Mouse (Mus musculus) heart, embryonic 16.5 days (tissue): ENCODE results near the gene Vgf. TPM values are rescaled to one million over a fixed set of nuclear protein-coding genes. Genes with fewer than 3 reads are reported as not detected.

Source experiments
- ATAC-seq: fragments of 200-750 bp; cut with Nextera tagmentation; replicated peaks from 2 replicates; pipeline ENCODE4 v1.8.0; 2017; ENCODE audit warnings: moderate number of reproducible peaks; ENCODE audit not compliant: insufficient read depth, low FRiP score; ENCODE audit errors: extremely low read depth
- H3K27ac ChIP-seq: fragments of 300-500 bp; sonication (generic); 2 replicates; pipeline ENCODE4 v1.5.1; 2014; ENCODE audit warnings: mild to moderate bottlenecking, low read length, control low read depth, moderate library complexity
- H3K27me3 ChIP-seq: fragments of 300-500 bp; sonication (generic); 2 replicates; pipeline ENCODE4 v1.6.1; 2014; ENCODE audit warnings: low read length, mixed read lengths; ENCODE audit not compliant: control insufficient read depth, insufficient read depth
- H3K36me3 ChIP-seq: fragments of 300-500 bp; sonication (generic); 2 replicates; pipeline ENCODE4 v1.6.1; 2014; ENCODE audit not compliant: control insufficient read depth, insufficient read depth
- H3K4me1 ChIP-seq: fragments of 300-500 bp; sonication (generic); 2 replicates; pipeline ENCODE4 v1.6.1; 2014; ENCODE audit warnings: low read length, mixed read lengths; ENCODE audit not compliant: control insufficient read depth, insufficient read depth
- H3K4me2 ChIP-seq: fragments of 300-500 bp; sonication (generic); 2 replicates; pipeline ENCODE4 v1.6.1; 2014; ENCODE audit warnings: low read depth, mild to moderate bottlenecking, control low read depth, low read length
- H3K4me3 ChIP-seq: fragments of 300-500 bp; sonication (generic); 2 replicates; pipeline ENCODE4 v1.5.1; 2014; ENCODE audit warnings: mild to moderate bottlenecking, control low read depth, low read length
- H3K9ac ChIP-seq: fragments of 300-500 bp; sonication (generic); 2 replicates; pipeline ENCODE4 v1.6.1; 2014; ENCODE audit warnings: low read length, control low read depth
- H3K9me3 ChIP-seq: fragments of 300-500 bp; sonication (generic); replicated peaks from 2 replicates; pipeline ENCODE4 v1.6.1; 2016; ENCODE audit warnings: low read length; ENCODE audit not compliant: control insufficient read depth
- WGBS: fragments of 180-500 bp; shearing (Covaris S2); extraction: QIAGEN DNeasy Blood & Tissue Kit; methylation state at CpG from one replicate; pipeline ENCODE4 v1.1.7; 2014; 5-methylcytosine and 5-hydroxymethylcytosine counted together
- polyA plus RNA-seq: library from polyadenylated mRNA; unstranded; fragments of >200 nt; fragmentation: Nextera tagmentation; extraction: Ambion mirVana; gene quantifications from 2 replicates; pipeline ENCODE4 v1.2.1, GENCODE M21; 2015

Vgf gene
- polyA plus RNA-seq, 1 experiment from 2014 or later = not detected

DNA sequence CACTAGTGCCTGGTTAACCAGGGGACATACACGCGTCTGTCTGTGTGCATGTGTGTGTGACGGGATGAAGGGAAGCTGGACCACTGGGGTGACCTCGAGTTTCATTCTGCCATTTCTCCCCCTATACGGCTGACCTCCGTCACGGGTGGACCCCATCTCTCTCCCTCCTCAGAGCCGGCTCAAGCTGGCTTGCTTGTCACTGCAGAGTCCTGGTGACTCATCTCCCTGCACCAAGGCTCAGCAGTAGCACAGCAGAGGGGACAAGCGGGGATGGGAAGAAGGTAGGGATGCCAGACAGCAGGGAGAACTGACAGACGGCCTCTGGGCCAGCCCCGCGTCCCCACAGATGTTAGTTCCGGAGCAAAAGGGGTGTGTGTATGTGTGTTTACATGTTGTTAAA, 10.0 kb downstream of the Vgf start:
- Histone ChIP-seq H3K4me1 (peaks cover 15% of the 10 kb centered on the region), H3K27me3 (peaks cover 12% of the 10 kb centered on the region), H3K36me3 (peaks cover 21% of the 10 kb centered on the region), H3K27ac (no peak overlapping the region), H3K9ac (no peak overlapping the region), H3K4me3 (no peak overlapping the region), H3K9me3 (no peaks in the 10 kb centered on the region), H3K4me2 (no peak overlapping the region)
- 82% methylated on average over 13 of the region's 13 CpGs for WGBS
- ATAC-seq = no peak

- ATAC-seq = no peak
- H3K4me2 ChIP-seq = no peak overlapping the region
- no peaks in the 10 kb centered on the region for H3K9me3 ChIP-seq
- H3K27ac ChIP-seq = no peak overlapping the region
- H3K4me1 ChIP-seq = peaks cover under 1% of the 10 kb centered on the region; the same call in 1 of the 2 replicates
- peaks cover 34% of the 10 kb centered on the region for H3K36me3 ChIP-seq
- 92% methylated on average over 10 of the region's 10 CpGs for WGBS
- no peak overlapping the region for H3K9ac ChIP-seq
- no peaks in the 10 kb centered on the region for H3K27me3 ChIP-seq
- no peak overlapping the region for H3K4me3 ChIP-seq
Observed at GRCm38 (mm10) chr5:137039453-137039852, 13.3 kb downstream of the Vgf start.

DNA sequence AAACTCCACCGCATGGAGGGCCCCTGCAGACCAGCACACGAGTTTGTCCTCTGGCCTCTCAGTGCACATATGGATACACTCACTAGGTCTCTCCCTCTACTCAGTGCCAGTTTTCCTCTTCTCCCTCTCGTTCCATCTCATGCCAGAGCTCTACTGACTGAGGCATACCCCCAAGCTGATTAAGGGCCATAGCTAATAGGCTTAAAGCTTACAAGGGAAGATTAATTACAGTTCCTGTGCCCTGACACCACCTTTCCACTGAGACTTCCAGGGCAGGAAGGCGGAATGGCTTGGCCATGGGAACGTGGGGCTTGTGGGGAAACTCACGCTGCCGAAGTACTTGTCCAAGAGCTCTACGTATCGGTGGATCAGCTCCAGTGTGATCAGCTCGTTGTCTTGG, 15.2 kb downstream of the Vgf start:
- no peak overlapping the region for H3K9ac ChIP-seq
- peaks cover 34% of the 10 kb centered on the region for H3K36me3 ChIP-seq
- no peak overlapping the region for H3K27ac ChIP-seq
- H3K27me3 ChIP-seq = no peaks in the 10 kb centered on the region
- 85% methylated on average over 10 of the region's 10 CpGs for WGBS
- no peak overlapping the region for H3K4me2 ChIP-seq
- no peaks in the 10 kb centered on the region for H3K9me3 ChIP-seq
- H3K4me1 ChIP-seq = peaks cover 7% of the 10 kb centered on the region
- H3K4me3 ChIP-seq = no peak overlapping the region
- ATAC-seq = no peak

- no peak for ATAC-seq
- peaks cover 7% of the 10 kb centered on the region for H3K4me1 ChIP-seq
- H3K9ac ChIP-seq = no peak overlapping the region
- H3K4me2 ChIP-seq = no peak overlapping the region
- H3K27ac ChIP-seq = no peak overlapping the region
- H3K4me3 ChIP-seq = no peak overlapping the region
- H3K36me3 ChIP-seq = peaks cover 22% of the 10 kb centered on the region
- no peaks in the 10 kb centered on the region for H3K27me3 ChIP-seq
- no peaks in the 10 kb centered on the region for H3K9me3 ChIP-seq
- WGBS = 93% methylated on average over 7 of the region's 7 CpGs
Observed at GRCm38 (mm10) chr5:137043997-137044396, 17.8 kb downstream of the Vgf start.

- Histone ChIP-seq H3K27ac (peak within 1 kb of the TSS; percentile 70), H3K9me3 (no peaks in the 10 kb centered on the region), H3K27me3 (no peaks in the 10 kb centered on the region), H3K36me3 (peaks cover 15% of the 10 kb centered on the region), H3K4me3 (peak within 1 kb of the TSS; percentile 85), H3K4me2 (peak within 1 kb of the TSS; percentile 65), H3K4me1 (peaks cover 7% of the 10 kb centered on the region), H3K9ac (peak within 1 kb of the TSS; percentile 85)
- peak; percentile 93 for ATAC-seq
- WGBS = under 1% methylated on average over 48 of the region's 48 CpGs
Observed at GRCm38 (mm10) chr5:137045402-137046323, 19.5 kb downstream of the Vgf start, which contains the start of gene Ap1s1. Ap1s1 (minus strand) TSS chr5:137046135.

DNA sequence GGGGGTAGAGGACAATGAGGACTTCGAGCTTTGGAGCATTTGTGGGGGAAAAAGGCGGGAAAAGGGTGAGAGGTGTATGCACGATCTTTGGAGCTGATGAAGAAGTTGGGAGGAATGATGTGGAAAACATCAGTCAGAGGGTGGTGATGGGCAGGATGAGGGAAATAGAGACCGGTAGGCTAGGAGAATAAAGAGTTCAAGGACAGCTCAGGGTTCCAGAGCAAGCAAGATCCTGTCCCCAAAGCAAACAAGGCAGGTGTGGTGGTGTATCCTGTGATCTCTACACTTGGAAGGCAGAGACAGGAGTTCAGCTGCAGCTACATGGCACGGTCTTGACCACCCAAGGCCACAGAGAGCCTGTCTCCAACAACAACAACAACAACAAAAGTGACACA, 20.1 kb downstream of the Vgf start:
- Histone ChIP-seq H3K9ac (no peak overlapping the region), H3K36me3 (peaks cover 12% of the 10 kb centered on the region), H3K4me2 (peak overlapping the region; percentile 65), H3K4me3 (peak overlapping the region; percentile 85), H3K27ac (no peak overlapping the region), H3K9me3 (no peaks in the 10 kb centered on the region), H3K4me1 (peaks cover 7% of the 10 kb centered on the region), H3K27me3 (no peaks in the 10 kb centered on the region)
- no peak for ATAC-seq
- 28% methylated on average over 5 of the region's 5 CpGs for WGBS

GRCm38 (mm10) chr5:137046991-137047390, 20.8 kb downstream of the Vgf start:
- Histone ChIP-seq H3K4me1 (peaks cover 7% of the 10 kb centered on the region), H3K4me2 (no peak overlapping the region), H3K9me3 (no peaks in the 10 kb centered on the region), H3K27me3 (no peaks in the 10 kb centered on the region), H3K36me3 (peaks cover 6% of the 10 kb centered on the region), H3K27ac (no peak overlapping the region), H3K9ac (no peak overlapping the region), H3K4me3 (no peak overlapping the region)
- no peak for ATAC-seq

DNA sequence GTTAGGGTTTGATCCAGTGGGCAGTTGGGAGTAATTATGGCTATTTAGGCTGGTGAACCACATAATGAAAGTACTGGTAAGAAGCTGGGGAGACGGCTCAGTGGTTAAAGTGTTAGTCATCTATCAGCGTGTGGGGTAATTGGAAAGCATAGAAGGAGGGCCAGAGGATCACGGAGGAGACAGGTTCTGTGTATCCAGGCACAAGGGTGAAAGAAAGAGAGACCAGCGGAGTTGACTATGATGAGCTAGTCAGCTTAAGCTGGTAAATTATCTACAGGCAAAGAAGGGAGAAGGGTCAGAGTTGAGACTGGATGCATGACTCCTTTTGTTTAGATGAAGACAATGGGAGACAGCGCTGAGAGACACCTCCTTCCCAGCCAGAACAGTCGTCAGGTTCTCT, 24.9 kb downstream of the Vgf start:
- no peaks in the 10 kb centered on the region for H3K4me1 ChIP-seq
- no peak overlapping the region for H3K4me3 ChIP-seq
- H3K27me3 ChIP-seq = no peaks in the 10 kb centered on the region
- WGBS = 57% methylated on average over 6 of the region's 6 CpGs
- no peak overlapping the region for H3K9ac ChIP-seq
- H3K27ac ChIP-seq = no peak overlapping the region
- no peak overlapping the region for H3K4me2 ChIP-seq
- ATAC-seq = no peak
- no peaks in the 10 kb centered on the region for H3K36me3 ChIP-seq
- H3K9me3 ChIP-seq = no peaks in the 10 kb centered on the region; the same call in 1 of the 2 replicates

DNA sequence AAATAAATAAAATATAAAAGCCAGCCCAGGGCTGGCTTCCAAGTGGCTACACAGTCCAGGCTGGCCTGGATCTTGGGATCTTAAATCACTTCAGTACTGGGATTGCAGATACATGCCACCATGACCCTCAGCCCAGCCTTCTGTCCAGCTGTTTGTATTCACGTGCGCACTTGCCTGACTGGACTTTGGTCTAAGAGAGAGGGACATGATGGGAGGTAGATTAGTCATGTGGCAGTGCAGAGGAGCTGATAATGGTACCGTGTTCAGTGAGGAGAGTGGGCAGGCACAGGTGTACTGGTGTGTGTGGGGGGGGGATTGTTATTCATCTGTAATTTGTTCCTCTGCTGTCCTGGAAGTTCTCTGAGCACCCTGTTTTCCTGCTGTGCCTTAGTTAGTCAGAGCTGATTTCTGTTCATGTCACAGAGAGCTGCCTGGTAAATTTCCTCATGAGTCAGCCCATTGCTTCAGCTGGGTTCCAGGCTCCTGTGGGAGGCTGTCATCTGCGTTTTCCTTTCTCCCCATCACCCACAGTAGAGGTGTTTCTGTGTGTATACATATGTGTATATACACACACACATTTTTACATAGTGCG, 25.8 kb downstream of the Vgf start:
- no peaks in the 10 kb centered on the region for H3K4me1 ChIP-seq
- no peaks in the 10 kb centered on the region; the same call in 1 of the 2 replicates for H3K9me3 ChIP-seq
- no peaks in the 10 kb centered on the region for H3K36me3 ChIP-seq
- H3K27ac ChIP-seq = no peak overlapping the region
- H3K27me3 ChIP-seq = no peaks in the 10 kb centered on the region
- no peak overlapping the region for H3K4me3 ChIP-seq
- H3K9ac ChIP-seq = no peak overlapping the region
- ATAC-seq = no peak
- WGBS = 77% methylated on average over 5 of the region's 5 CpGs
- H3K4me2 ChIP-seq = no peak overlapping the region
